Mouse (Mus musculus) neural tube, embryonic 13.5 days (tissue): ENCODE results near the gene Zfp853. TPM values are rescaled to one million over a fixed set of nuclear protein-coding genes. Genes with fewer than 3 reads are reported as not detected.

Experiments used
- ATAC-seq: fragments of 200-750 bp; cut with Nextera tagmentation; 2 replicates; pipeline ENCODE4 v1.8.0; 2017; ENCODE audit warnings: low read depth, mild to moderate bottlenecking, moderate TSS enrichment, moderate library complexity
- H3K27ac ChIP-seq: fragments of 300-500 bp; sonication (generic); replicated peaks from 2 replicates; pipeline ENCODE4 v1.5.1; 2015; ENCODE audit warnings: moderate library complexity, mild to moderate bottlenecking, inconsistent platforms
- H3K27me3 ChIP-seq: fragments of 300-500 bp; sonication (generic); 2 replicates; pipeline ENCODE4 v1.6.1; 2015; ENCODE audit warnings: mild to moderate bottlenecking, inconsistent platforms
- H3K36me3 ChIP-seq: fragments of 300-500 bp; sonication (generic); 2 replicates; pipeline ENCODE4 v1.6.1; 2015; ENCODE audit warnings: mild to moderate bottlenecking, inconsistent platforms
- H3K4me1 ChIP-seq: fragments of 300-500 bp; sonication (generic); replicated peaks from 2 replicates; pipeline ENCODE4 v1.6.1; 2015; ENCODE audit warnings: inconsistent platforms
- H3K4me2 ChIP-seq: fragments of 300-500 bp; sonication (generic); 2 replicates; pipeline ENCODE4 v1.6.1; 2015; ENCODE audit warnings: inconsistent platforms, mild to moderate bottlenecking, moderate library complexity
- H3K4me3 ChIP-seq: fragments of 300-500 bp; sonication (generic); 2 replicates; pipeline ENCODE4 v1.5.1; 2015; ENCODE audit warnings: mild to moderate bottlenecking, inconsistent platforms
- H3K9ac ChIP-seq: fragments of 300-500 bp; sonication (generic); 2 replicates; pipeline ENCODE4 v1.6.1; 2015; ENCODE audit warnings: moderate library complexity, mild to moderate bottlenecking, inconsistent platforms
- H3K9me3 ChIP-seq: fragments of 300-500 bp; sonication (generic); 2 replicates; pipeline ENCODE4 v1.6.1; 2016; ENCODE audit warnings: inconsistent platforms
- WGBS: fragments of 180-500 bp; shearing (Covaris S2); methylation state at CpG from one replicate; pipeline ENCODE4 v1.1.7; 2015; 5-methylcytosine and 5-hydroxymethylcytosine counted together
- polyA plus RNA-seq: library from polyadenylated mRNA; unstranded; fragments of >200 nt; fragmentation: Nextera tagmentation; extraction: Ambion mirVana; gene quantifications from 2 replicates; pipeline ENCODE4 v1.2.1, GENCODE M21; 2015

Zfp853 gene
- polyA plus RNA-seq, 1 experiment from 2014 or later: 0.11 TPM

GRCm38 (mm10) chr5:143314183-143314729 is 20.8 kb upstream of the Zfp853 start:
- Histone ChIP-seq H3K36me3 (peaks cover 75% of the 10 kb centered on the region), H3K4me1 (peaks cover 46% of the 10 kb centered on the region), H3K4me3 (peak overlapping the region; percentile 93), H3K4me2 (peak overlapping the region; percentile 94), H3K9me3 (no peaks in the 10 kb centered on the region), H3K27me3 (no peaks in the 10 kb centered on the region), H3K27ac (peak overlapping the region; percentile 98), H3K9ac (peak overlapping the region; percentile 95)
- WGBS: 3% methylated on average over 16 of the region's 16 CpGs
- no peak; the same call in 1 of the 2 replicates for ATAC-seq

- Histone ChIP-seq H3K4me1 (peaks cover 55% of the 10 kb centered on the region), H3K9me3 (no peaks in the 10 kb centered on the region), H3K27me3 (no peaks in the 10 kb centered on the region), H3K27ac (no peak overlapping the region), H3K36me3 (peaks cover 75% of the 10 kb centered on the region), H3K4me3 (no peak overlapping the region), H3K4me2 (no peak overlapping the region), H3K9ac (no peak overlapping the region)
- no peak for ATAC-seq
- 59% methylated on average over 8 of the region's 8 CpGs for WGBS
Measured at GRCm38 (mm10) chr5:143311886-143312285, 18.5 kb upstream of the Zfp853 start.

- peaks cover 82% of the 10 kb centered on the region for H3K36me3 ChIP-seq
- no peaks in the 10 kb centered on the region for H3K27me3 ChIP-seq
- H3K4me1 ChIP-seq: peaks cover 57% of the 10 kb centered on the region
- 96% methylated on average over 7 of the region's 7 CpGs for WGBS
- no peak for ATAC-seq
- no peak overlapping the region for H3K9ac ChIP-seq
- no peak overlapping the region for H3K4me2 ChIP-seq
- no peak overlapping the region for H3K4me3 ChIP-seq
- H3K9me3 ChIP-seq: no peaks in the 10 kb centered on the region
- no peak overlapping the region for H3K27ac ChIP-seq
Measured at GRCm38 (mm10) chr5:143309916-143310315, 16.5 kb upstream of the Zfp853 start.

- Histone ChIP-seq H3K9me3 (no peaks in the 10 kb centered on the region), H3K4me1 (peaks cover 58% of the 10 kb centered on the region), H3K27me3 (no peaks in the 10 kb centered on the region), H3K36me3 (peaks cover 91% of the 10 kb centered on the region), H3K4me3 (no peak overlapping the region), H3K9ac (no peak overlapping the region), H3K27ac (no peak overlapping the region), H3K4me2 (no peak overlapping the region)
- WGBS: 97% methylated on average over 5 of the region's 5 CpGs
- no peak for ATAC-seq
Measured at GRCm38 (mm10) chr5:143308825-143309224, 15.4 kb upstream of the Zfp853 start.

- Histone ChIP-seq H3K36me3 (peaks cover 98% of the 10 kb centered on the region), H3K27me3 (no peaks in the 10 kb centered on the region), H3K9ac (no peak overlapping the region), H3K4me1 (peaks cover 21% of the 10 kb centered on the region; the same call in 1 of the 2 replicates), H3K4me3 (no peak overlapping the region), H3K27ac (no peak overlapping the region), H3K4me2 (no peak overlapping the region), H3K9me3 (no peaks in the 10 kb centered on the region)
- ATAC-seq: no peak
- 89% methylated on average over 7 of the region's 7 CpGs for WGBS
Measured at GRCm38 (mm10) chr5:143304251-143304650, 10.8 kb upstream of the Zfp853 start.

GRCm38 (mm10) chr5:143301296-143301695 is 7.9 kb upstream of the Zfp853 start:
- H3K9me3 ChIP-seq: no peaks in the 10 kb centered on the region
- no peak overlapping the region for H3K9ac ChIP-seq
- no peak overlapping the region for H3K4me3 ChIP-seq
- H3K27me3 ChIP-seq: no peaks in the 10 kb centered on the region
- H3K4me2 ChIP-seq: no peak overlapping the region
- peaks cover 74% of the 10 kb centered on the region for H3K36me3 ChIP-seq
- 82% methylated on average over 8 of the region's 8 CpGs for WGBS
- ATAC-seq: no peak
- H3K4me1 ChIP-seq: 0 out of 2 replicates have a peak, but pooled peaks cover 7% of the 10 kb centered on the region
- H3K27ac ChIP-seq: no peak overlapping the region

GRCm38 (mm10) chr5:143299686-143300085 is 6.3 kb upstream of the Zfp853 start:
- peaks cover 58% of the 10 kb centered on the region for H3K36me3 ChIP-seq

GRCm38 (mm10) chr5:143298391-143298790 is 5.0 kb upstream of the Zfp853 start:
- Histone ChIP-seq H3K9ac (no peak overlapping the region), H3K27ac (no peak overlapping the region), H3K4me1 (peaks cover 6% of the 10 kb centered on the region), H3K27me3 (peaks cover 18% of the 10 kb centered on the region), H3K9me3 (no peaks in the 10 kb centered on the region), H3K36me3 (peaks cover 47% of the 10 kb centered on the region), H3K4me3 (no peak overlapping the region), H3K4me2 (no peak overlapping the region)
- WGBS: 93% methylated on average over 7 of the region's 7 CpGs
- no peak for ATAC-seq

More at GRCm38 (mm10) chr5:143299686-143300085, 6.3 kb upstream of the Zfp853 start:
- H3K4me3 ChIP-seq: no peak overlapping the region
- ATAC-seq: no peak
- 0 out of 2 replicates have a peak, but pooled peaks cover 5% of the 10 kb centered on the region for H3K4me1 ChIP-seq
- no peak overlapping the region for H3K4me2 ChIP-seq
- peaks cover 5% of the 10 kb centered on the region for H3K27me3 ChIP-seq
- no peak overlapping the region for H3K27ac ChIP-seq
- WGBS: 93% methylated on average over 4 of the region's 4 CpGs
- no peaks in the 10 kb centered on the region for H3K9me3 ChIP-seq
- no peak overlapping the region for H3K9ac ChIP-seq

- Histone ChIP-seq H3K4me2 (no peak overlapping the region), H3K4me1 (peaks cover 10% of the 10 kb centered on the region), H3K9me3 (no peaks in the 10 kb centered on the region), H3K36me3 (peaks cover 43% of the 10 kb centered on the region), H3K27me3 (peaks cover 22% of the 10 kb centered on the region), H3K4me3 (no peak overlapping the region), H3K27ac (no peak overlapping the region), H3K9ac (no peak overlapping the region)
- 92% methylated on average over 9 of the region's 9 CpGs for WGBS
- ATAC-seq: no peak
Measured at GRCm38 (mm10) chr5:143297986-143298385, 4.6 kb upstream of the Zfp853 start.

GRCm38 (mm10) chr5:143295330-143295729 is 1.9 kb upstream of the Zfp853 start:
- Histone ChIP-seq H3K27me3 (peaks cover 49% of the 10 kb centered on the region), H3K4me3 (no peak overlapping the region), H3K4me1 (peaks cover 13% of the 10 kb centered on the region), H3K36me3 (peaks cover 16% of the 10 kb centered on the region), H3K27ac (no peak overlapping the region), H3K9me3 (no peaks in the 10 kb centered on the region), H3K4me2 (no peak overlapping the region), H3K9ac (no peak overlapping the region)
- no peak for ATAC-seq
- WGBS: 87% methylated on average over 2 of the region's 2 CpGs

GRCm38 (mm10) chr5:143294862-143295261 is 1.4 kb upstream of the Zfp853 start:
- 85% methylated on average over 3 of the region's 3 CpGs for WGBS
- H3K27ac ChIP-seq: no peak overlapping the region
- no peak overlapping the region for H3K4me3 ChIP-seq
- H3K27me3 ChIP-seq: peaks cover 53% of the 10 kb centered on the region
- no peak overlapping the region for H3K4me2 ChIP-seq
- peaks cover 13% of the 10 kb centered on the region for H3K4me1 ChIP-seq
- no peak for ATAC-seq
- H3K9me3 ChIP-seq: no peaks in the 10 kb centered on the region
- peaks cover 12% of the 10 kb centered on the region for H3K36me3 ChIP-seq
- H3K9ac ChIP-seq: no peak overlapping the region

- H3K4me1 ChIP-seq: peaks cover 21% of the 10 kb centered on the region
- H3K4me2 ChIP-seq: peak overlapping the region; percentile 67
- ATAC-seq: no peak
- 0 out of 2 replicates have a peak, but pooled peaks cover 3% of the 10 kb centered on the region for H3K36me3 ChIP-seq
- H3K9me3 ChIP-seq: no peaks in the 10 kb centered on the region
- 1% methylated on average over 19 of the region's 19 CpGs for WGBS
- H3K9ac ChIP-seq: peak overlapping the region; percentile 70
- peaks cover 73% of the 10 kb centered on the region for H3K27me3 ChIP-seq
- peak overlapping the region; percentile 43 for H3K4me3 ChIP-seq
- H3K27ac ChIP-seq: no peak overlapping the region
Measured at GRCm38 (mm10) chr5:143292879-143293278, 544 bp downstream of the Zfp853 start.

- 0 out of 2 replicates have a peak, but pooled peaks cover 3% of the 10 kb centered on the region for H3K36me3 ChIP-seq
- peaks cover 25% of the 10 kb centered on the region for H3K4me1 ChIP-seq
- H3K9me3 ChIP-seq: no peaks in the 10 kb centered on the region
- H3K27me3 ChIP-seq: peaks cover 97% of the 10 kb centered on the region
- WGBS: 69% methylated on average over 9 of the region's 9 CpGs
- no peak overlapping the region for H3K27ac ChIP-seq
- H3K4me3 ChIP-seq: no peak overlapping the region
- ATAC-seq: no peak
- no peak overlapping the region for H3K9ac ChIP-seq
- H3K4me2 ChIP-seq: no peak overlapping the region
Measured at GRCm38 (mm10) chr5:143289299-143289698, 4.1 kb downstream of the Zfp853 start.
